Mouse (Mus musculus): Measurements from ENCODE around the gene Gm6205.
"Not testable (repeated sequence)": the region's sequence is repeated elsewhere in the genome, so short reads cannot be mapped to it uniquely, and the experiment has no call there.

Gm6205 gene

GRCm38 (mm10) chr5:94648082-94648481 lies at the start of gene Gm6205:
Gene Gm6205, plus strand, starts transcription at chr5:94648382.
- not testable (repeated sequence) for DNase-seq

DNA sequence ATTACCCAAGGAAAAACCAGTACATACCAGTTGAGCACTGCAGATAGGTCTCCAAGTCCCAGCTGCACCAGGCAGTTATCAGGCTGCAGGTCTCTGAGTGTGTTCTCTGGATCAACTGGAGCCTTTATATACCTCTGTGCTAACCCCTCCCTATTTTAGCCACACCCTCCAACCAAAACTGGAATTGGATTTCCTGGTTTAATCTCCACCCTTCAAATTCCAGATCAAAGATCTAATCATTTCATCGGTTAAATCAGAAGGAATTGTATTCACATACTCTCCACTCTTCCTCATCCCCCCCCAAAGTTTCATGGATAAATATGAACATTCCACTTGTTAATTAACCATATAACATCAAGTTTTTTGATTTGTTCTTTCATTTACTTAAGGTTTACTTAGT lies 31.9 kb upstream of the Gm6205 start, which contains the start of gene Gm3147:
TSS of gene Gm3147 (minus strand) at position 101 of the 400 bp plus-strand sequence.
- not testable (repeated sequence) for DNase-seq

- DNase-seq, result not testable (repeated sequence)
These were observed 24.5 kb upstream of the Gm6205 start, which contains the start of gene Gm6509 for GRCm38 (mm10) chr5:94623679-94624078. Gene Gm6509, plus strand, starts transcription at chr5:94623979.
